Mouse (Mus musculus): ENCODE data around the gene Gm21812.
"Not testable (repeated sequence)": the region's sequence is repeated elsewhere in the genome, so short reads cannot be mapped to it uniquely, and the experiment has no call there.

Gene Gm21812

GRCm38 (mm10) chrY:9347084-9347483, at the start of gene Gm21812:
Gene Gm21812 (minus strand): TSS chrY:9347184.
- not testable (repeated sequence) for DNase-seq (ENCODE audit: extremely low spot score, low read depth, low spot score)
